Mouse (Mus musculus) activated CD4-positive, CD25-positive, alpha-beta regulatory T cell (primary cell): ENCODE data around the gene Celf5. TPM values are rescaled to one million over a fixed set of nuclear protein-coding genes. Genes with fewer than 3 reads are reported as not detected.

Source experiments
- polyA plus RNA-seq, 2 experiments: library from polyadenylated mRNA; unstranded; fragments of 100-300 nt; shearing (Covaris generic); gene quantifications; one replicate each; pipeline ENCODE4 v1.2.1; 2017

Celf5 gene
- polyA plus RNA-seq: under 1 TPM; 0.14 to 0.73 TPM

GRCm38 (mm10) chr10:81482533-81482889, at the start of gene Celf5:
Gene Celf5 (minus strand): TSS chr10:81482709.

GRCm38 (mm10) chr10:81524051-81524605, 41.6 kb upstream of the Celf5 start, which contains the start of gene Gna15:
Gene Gna15 (minus strand): TSS chr10:81524225.

GRCm38 (mm10) chr10:81500032-81500431, 17.5 kb upstream of the Celf5 start, which contains the start of gene S1pr4:
Gene S1pr4 (minus strand): TSS chr10:81500132.

GRCm38 (mm10) chr10:81496264-81496901, 13.9 kb upstream of the Celf5 start, which contains the start of gene Ncln:
Gene Ncln (minus strand): TSS chr10:81496392.

GRCm38 (mm10) chr10:81455181-81455895, 27.2 kb downstream of the Celf5 start, which contains the start of gene Nfic:
Gene Nfic (minus strand): TSS chr10:81455635.

Other genes with a start within 250 kb of the Celf5 start
- 1 to 10 TPM; 3.9 to 5.0 TPM for gene Zfr2, start 249.6 kb downstream of the Celf5 start, polyA plus RNA-seq
- gene Matk, start 229.8 kb downstream of the Celf5 start, polyA plus RNA-seq: 100 to 1,000 TPM in 1 of 2 experiments, 10 to 100 TPM in 1; 63.7 to 239 TPM
- gene Mrpl54, start 215.8 kb downstream of the Celf5 start, polyA plus RNA-seq: 100 to 1,000 TPM; 153 to 154 TPM
- gene Apba3, start 215.7 kb downstream of the Celf5 start, polyA plus RNA-seq: 10 to 100 TPM; 33.8 to 50.0 TPM
- gene Tjp3, start 191.1 kb downstream of the Celf5 start, polyA plus RNA-seq: 10 to 100 TPM in 1 of 2 experiments, 1 to 10 TPM in 1; 9.8 to 36.0 TPM
- gene Pip5k1c, start 189.7 kb downstream of the Celf5 start, polyA plus RNA-seq: 10 to 100 TPM; 67.4 to 88.0 TPM
- 10 to 100 TPM; 44.2 to 64.0 TPM for gene Cactin, start 161.6 kb downstream of the Celf5 start, polyA plus RNA-seq
- gene Tbxa2r, start 154.0 kb downstream of the Celf5 start, polyA plus RNA-seq: 10 to 100 TPM; 48.0 to 67.1 TPM
- under 1 TPM; 0.05 to 0.08 TPM for gene Gipc3, start 139.4 kb downstream of the Celf5 start, polyA plus RNA-seq
- gene Hmg20b, start 132.2 kb downstream of the Celf5 start, polyA plus RNA-seq: 10 to 100 TPM; 44.4 to 50.7 TPM
- 1 to 10 TPM; 3.7 to 4.0 TPM for gene Mfsd12, start 125.2 kb downstream of the Celf5 start, polyA plus RNA-seq
- gene 4930404N11Rik, start 116.9 kb downstream of the Celf5 start, polyA plus RNA-seq: 1 to 10 TPM in 1 of 2 experiments, under 1 TPM in 1; 0.68 to 1.5 TPM
- gene Fzr1, start 104.2 kb downstream of the Celf5 start, polyA plus RNA-seq: 10 to 100 TPM; 69.7 to 78.9 TPM
- 10 to 100 TPM; 35.0 to 35.8 TPM for gene Dohh, start 98.3 kb downstream of the Celf5 start, polyA plus RNA-seq
- gene Gm48551, start 98.2 kb downstream of the Celf5 start, polyA plus RNA-seq: 1 to 10 TPM; 2.2 to 4.9 TPM
- 1 to 10 TPM; 1.1 to 1.6 TPM for gene Gm48552, start 93.7 kb downstream of the Celf5 start, polyA plus RNA-seq
- gene Smim24, start 89.7 kb downstream of the Celf5 start, polyA plus RNA-seq: 10 to 100 TPM in 1 of 2 experiments, 1 to 10 TPM in 1; 6.3 to 12.2 TPM
- gene Nfic, start 27.1 kb downstream of the Celf5 start, polyA plus RNA-seq: 10 to 100 TPM; 14.8 to 22.7 TPM
- 10 to 100 TPM; 78.9 to 96.7 TPM for gene Ncln, start 13.7 kb upstream of the Celf5 start, polyA plus RNA-seq
- 10 to 100 TPM; 64.8 to 91.5 TPM for gene S1pr4, start 17.4 kb upstream of the Celf5 start, polyA plus RNA-seq
- 10 to 100 TPM; 29.2 to 77.3 TPM for gene Gna15, start 41.5 kb upstream of the Celf5 start, polyA plus RNA-seq
- 10 to 100 TPM; 18.6 to 21.0 TPM for gene Gna11, start 62.5 kb upstream of the Celf5 start, polyA plus RNA-seq
- 1,000 to 10,000 TPM; 1,214 to 1,244 TPM for gene Aes, start 76.8 kb upstream of the Celf5 start, polyA plus RNA-seq
- gene Tle2, start 91.9 kb upstream of the Celf5 start, polyA plus RNA-seq: 1 to 10 TPM; 1.1 to 2.0 TPM
- gene Tle6, start 118.4 kb upstream of the Celf5 start, polyA plus RNA-seq: under 1 TPM; 0.43 to 0.88 TPM
- 1 to 10 TPM in 1 of 2 experiments, under 1 TPM in 1; 0.72 to 3.1 TPM for gene BC025920, start 123.6 kb upstream of the Celf5 start, polyA plus RNA-seq
- gene Sirt6, start 145.1 kb upstream of the Celf5 start, polyA plus RNA-seq: 10 to 100 TPM; 10.7 to 20.6 TPM
- 1 to 10 TPM; 1.9 to 5.6 TPM for gene Ankrd24, start 145.8 kb upstream of the Celf5 start, polyA plus RNA-seq
- gene Gm10778, start 166.3 kb upstream of the Celf5 start, polyA plus RNA-seq: 1 to 10 TPM; 6.8 to 9.1 TPM
- 10 to 100 TPM; 17.2 to 21.1 TPM for gene Zfp433, start 222.1 kb upstream of the Celf5 start, polyA plus RNA-seq